Mouse (Mus musculus) spleen, adult 2 months (tissue): ENCODE results near the gene Atg5. TPM values are rescaled to one million over a fixed set of nuclear protein-coding genes. Genes with fewer than 3 reads are reported as not detected.

Experiments used
- DNase-seq, 2 experiments: peaks; one replicate each; pipeline versions ENCODE4 v3.0.0 to v3.0.0-alpha.2; 2012 to 2021; ENCODE audit warnings: low spot score in 2 of 2, low read depth in 1 of 2
- H3K27ac ChIP-seq: fragments of 200-500 bp; 2 replicates; pipeline ENCODE4 v1.5.1; 2012; ENCODE audit warnings: low read length, inconsistent platforms; ENCODE audit not compliant: insufficient read depth
- H3K27me3 ChIP-seq: fragments of 200-500 bp; 2 replicates; pipeline ENCODE4 v1.6.1; 2012; ENCODE audit warnings: mild to moderate bottlenecking, moderate library complexity, low read length, inconsistent platforms; ENCODE audit not compliant: control insufficient read depth, insufficient read depth
- H3K36me3 ChIP-seq: fragments of 200-500 bp; 2 replicates; pipeline ENCODE4 v1.6.1; 2012; ENCODE audit warnings: mild to moderate bottlenecking, low read length, inconsistent platforms; ENCODE audit not compliant: control insufficient read depth, insufficient read depth
- H3K4me1 ChIP-seq: fragments of 200-500 bp; 2 replicates; pipeline ENCODE4 v1.6.1; 2011; ENCODE audit warnings: inconsistent platforms; ENCODE audit not compliant: control insufficient read depth, insufficient read depth, insufficient read length
- H3K4me3 ChIP-seq: fragments of 200-500 bp; 2 replicates; pipeline ENCODE4 v1.5.1; 2011; ENCODE audit warnings: mild to moderate bottlenecking, inconsistent platforms; ENCODE audit not compliant: insufficient read depth, insufficient read length; ENCODE audit errors: extremely low read depth
- CTCF ChIP-seq: fragments of 200-500 bp; IDR thresholded peaks from 2 replicates; pipeline ENCODE4 v1.5.1; 2011; ENCODE audit warnings: mild to moderate bottlenecking, inconsistent platforms; ENCODE audit not compliant: insufficient read depth, insufficient read length, insufficient replicate concordance; ENCODE audit errors: extremely low read depth
- POLR2A ChIP-seq: fragments of 200-500 bp; IDR thresholded peaks from 2 replicates; pipeline ENCODE4 v1.6.1; 2011; ENCODE audit warnings: low read depth, low read length, inconsistent platforms
- WGBS: fragments of 180-500 bp; shearing (Covaris S2); methylation state at CpG from one replicate; pipeline ENCODE4 v1.1.7; 2018; 5-methylcytosine and 5-hydroxymethylcytosine counted together
- polyA plus RNA-seq: library from polyadenylated mRNA; depleted of rRNA; stranded (reverse); fragments of >200 nt; gene quantifications from 2 replicates; pipeline ENCODE4 v1.2.3, GENCODE M21; 2012

The Atg5 gene
- polyA plus RNA-seq, 1 experiment, result 5.0 TPM

DNA sequence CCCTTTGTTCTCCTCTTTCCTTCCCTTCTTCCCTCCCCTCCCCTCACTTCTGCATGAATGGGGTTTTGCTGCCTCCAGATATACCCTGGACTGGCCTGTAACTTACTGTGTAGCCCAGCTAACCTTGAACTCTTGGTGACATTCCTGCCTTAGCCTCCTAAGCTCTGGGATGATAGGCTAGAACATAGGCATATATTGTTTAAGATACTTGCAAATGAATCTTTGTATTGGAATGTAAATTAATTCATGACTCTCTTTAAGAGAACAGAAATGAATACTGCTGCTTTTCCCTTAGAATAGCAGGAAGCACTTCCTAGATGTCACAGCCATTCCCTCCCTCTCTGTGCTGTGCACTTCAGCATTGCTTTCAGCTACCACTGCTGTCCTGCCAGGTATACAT lies 40.1 kb downstream of the Atg5 start:
- TF ChIP-seq CTCF, result no peak
- no peak for DNase-seq

DNA sequence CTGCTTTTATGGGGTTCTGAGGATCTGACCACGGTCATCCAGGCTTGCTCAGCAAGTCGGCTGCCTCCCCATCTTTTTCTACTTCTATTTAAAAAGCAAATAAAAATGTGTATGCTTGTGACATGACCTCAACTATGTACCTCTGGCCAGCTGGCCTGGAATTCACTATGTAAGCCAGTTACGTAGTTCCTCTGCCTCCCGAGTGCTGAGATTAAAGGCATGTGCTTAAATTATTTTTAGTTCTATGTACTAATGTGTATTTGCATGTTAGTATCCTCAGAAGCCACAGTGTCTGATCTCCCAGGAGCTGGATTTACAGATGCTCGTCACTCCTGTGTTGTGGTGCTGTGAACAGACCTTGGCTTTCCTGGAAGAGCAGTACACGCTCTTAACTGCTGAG lies 41.1 kb downstream of the Atg5 start:
- TF ChIP-seq CTCF (no peak), POLR2A (no peak)
- H3K36me3 ChIP-seq, result peaks cover 2% of the 10 kb centered on the region
- H3K4me3 ChIP-seq, result no peak overlapping the region
- DNase-seq, result no peak
- H3K27me3 ChIP-seq, result no peaks in the 10 kb centered on the region
- H3K4me1 ChIP-seq, result no peaks in the 10 kb centered on the region
- WGBS, result 88% methylated on average over 6 of the region's 6 CpGs
- H3K27ac ChIP-seq, result no peak overlapping the region

More for the DNA sequence above, 40.1 kb downstream of the Atg5 start:
- Histone ChIP-seq H3K4me1 (no peaks in the 10 kb centered on the region), H3K27ac (no peak overlapping the region), H3K36me3 (peaks cover 1% of the 10 kb centered on the region; the same call in 1 of the 2 replicates), H3K27me3 (no peaks in the 10 kb centered on the region), H3K4me3 (no peak overlapping the region)

DNA sequence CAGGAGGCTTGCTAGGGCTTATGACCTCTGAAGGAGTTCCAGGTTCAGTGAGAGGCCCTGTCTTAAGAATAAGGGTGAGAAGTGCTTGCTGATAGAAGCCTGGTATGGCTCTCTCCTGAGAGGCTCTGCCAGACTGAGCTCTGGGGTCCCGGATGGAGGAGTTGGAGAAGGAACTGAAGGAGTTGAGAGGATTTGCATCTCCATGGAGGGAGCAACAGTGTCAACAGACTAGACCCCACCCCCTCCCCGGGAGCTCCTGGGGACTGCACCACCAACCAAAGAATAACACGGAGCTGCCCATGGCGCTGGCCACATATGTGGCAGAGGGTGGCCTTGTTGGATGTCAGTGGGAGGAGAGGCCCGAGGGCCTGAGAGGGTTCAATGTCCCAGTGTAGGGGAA lies 47.1 kb downstream of the Atg5 start:
- no peaks in the 10 kb centered on the region for H3K4me1 ChIP-seq

DNA sequence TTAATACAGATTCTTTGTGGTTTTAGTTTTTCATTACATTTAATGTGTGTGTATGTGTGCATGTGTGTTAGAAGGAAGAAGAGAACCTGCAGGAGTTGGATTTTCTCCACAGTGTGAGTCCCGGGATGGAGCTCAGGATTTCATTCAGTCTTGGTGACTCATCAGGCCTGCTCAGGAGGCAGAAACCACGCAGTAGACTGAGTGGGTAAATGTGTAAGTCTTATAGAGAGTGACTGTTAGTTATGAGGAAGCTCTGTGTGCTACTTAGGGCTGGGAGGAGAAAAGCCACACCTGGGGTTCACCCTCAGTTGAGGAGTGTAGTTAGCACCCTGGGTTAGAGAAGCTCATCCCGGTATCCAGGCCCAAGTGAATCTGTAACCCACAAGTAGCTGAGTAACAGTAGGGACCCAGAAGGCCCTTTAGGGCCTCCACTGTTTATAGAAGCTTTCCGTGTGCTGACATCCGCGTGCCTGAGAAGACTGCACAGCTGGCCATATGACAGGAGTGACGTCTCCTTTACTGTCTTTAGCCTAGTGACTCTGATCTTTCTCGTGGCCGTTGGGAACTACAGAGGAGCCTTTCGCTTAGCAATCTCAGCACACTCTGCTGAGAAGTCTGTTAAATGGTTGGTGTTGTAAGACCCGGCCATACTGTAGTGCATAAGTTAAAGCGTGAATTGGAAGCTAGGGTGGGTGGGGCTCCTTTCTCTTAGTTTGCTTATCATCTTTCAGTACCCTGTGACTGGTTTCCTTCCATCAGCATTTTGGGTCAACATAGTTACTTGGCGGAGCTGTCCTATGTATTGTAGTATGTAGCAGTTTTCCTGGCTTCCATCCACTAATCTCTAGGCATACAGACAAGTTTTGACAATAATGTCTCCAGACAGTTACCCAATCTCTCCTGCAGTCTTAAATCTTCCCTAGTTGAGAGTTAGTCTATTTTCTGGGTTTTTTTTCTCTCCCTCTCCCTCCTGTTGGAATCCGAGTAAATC lies 48.4 kb downstream of the Atg5 start:
- Histone ChIP-seq H3K4me3 (no peak overlapping the region), H3K27me3 (no peaks in the 10 kb centered on the region), H3K36me3 (peaks cover 3% of the 10 kb centered on the region), H3K4me1 (no peaks in the 10 kb centered on the region), H3K27ac (no peak overlapping the region)
- TF ChIP-seq CTCF (no peak), POLR2A (no peak)
- 85% methylated on average over 14 of the region's 14 CpGs for WGBS
- DNase-seq, result no peak

More for the DNA sequence above, 47.1 kb downstream of the Atg5 start:
- H3K27me3 ChIP-seq, result no peaks in the 10 kb centered on the region
- no peak overlapping the region for H3K27ac ChIP-seq
- TF ChIP-seq POLR2A (no peak), CTCF (no peak)
- WGBS, result 89% methylated on average over 5 of the region's 5 CpGs
- H3K36me3 ChIP-seq, result peaks cover 3% of the 10 kb centered on the region
- H3K4me3 ChIP-seq, result no peak overlapping the region
- DNase-seq, result no peak

DNA sequence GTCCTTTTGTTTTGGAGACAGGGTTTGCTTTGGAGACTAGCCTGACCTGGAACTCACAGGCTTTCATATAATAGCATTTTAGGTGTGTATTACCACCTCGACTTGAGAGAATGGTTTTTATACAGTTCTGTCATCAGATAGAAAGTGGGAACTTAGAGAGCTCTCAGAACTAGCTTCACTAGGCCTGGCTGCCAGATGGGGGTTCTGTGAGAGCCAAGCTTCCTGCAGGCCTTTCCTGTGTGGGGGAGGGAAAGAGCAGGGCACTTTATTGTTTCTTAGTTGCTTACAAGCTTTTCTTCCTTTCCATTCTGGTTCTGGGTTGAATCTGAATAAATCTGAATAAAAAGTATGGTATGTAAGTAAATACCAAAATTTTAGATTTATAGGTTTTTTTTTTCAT lies 54.0 kb downstream of the Atg5 start:
- no peak overlapping the region for H3K4me3 ChIP-seq
- 0% methylated on average over 1 of the region's 1 CpGs for WGBS
- no peak for TF ChIP-seq CTCF
- TF ChIP-seq POLR2A, result no peak
- H3K4me1 ChIP-seq, result no peaks in the 10 kb centered on the region
- DNase-seq, result no peak
- no peak overlapping the region for H3K27ac ChIP-seq
- H3K36me3 ChIP-seq, result no peaks in the 10 kb centered on the region; the same call in none of the 2 replicates
- no peaks in the 10 kb centered on the region for H3K27me3 ChIP-seq

DNA sequence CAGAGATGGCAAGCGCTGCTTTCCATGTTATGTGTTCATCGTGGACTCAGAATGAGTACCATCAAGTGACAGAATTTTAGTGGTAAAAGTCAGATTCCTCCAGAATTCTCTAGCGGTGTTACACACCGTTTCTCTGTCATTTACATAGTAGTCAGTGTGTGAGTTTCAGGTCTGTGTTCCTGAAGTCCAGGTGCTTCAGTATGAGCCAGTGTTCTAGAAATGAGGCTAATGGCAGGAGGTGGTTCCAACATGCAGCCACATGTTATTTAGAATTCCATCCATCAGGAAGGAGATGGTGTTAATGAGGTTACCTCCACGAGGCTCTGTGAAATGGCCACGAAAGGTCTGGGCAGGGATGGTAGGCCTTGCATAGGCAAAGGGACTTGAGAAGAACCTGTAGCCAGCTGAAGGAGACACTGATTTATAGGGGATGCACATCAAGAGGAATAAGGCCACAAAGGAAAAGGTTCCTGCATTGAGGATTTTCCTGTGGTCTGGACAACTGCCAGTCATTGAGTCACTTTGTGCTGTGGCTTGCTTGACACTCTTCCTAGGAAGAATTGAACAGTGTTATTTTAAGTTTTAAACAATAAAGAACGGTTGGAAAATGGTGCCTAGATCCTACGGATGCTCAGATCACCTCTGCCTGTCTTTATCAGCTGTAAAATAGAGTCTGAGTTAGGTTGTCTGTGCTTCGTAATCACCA lies 55.1 kb downstream of the Atg5 start:
- TF ChIP-seq CTCF (no peak), POLR2A (no peak)
- H3K27me3 ChIP-seq, result no peaks in the 10 kb centered on the region
- no peaks in the 10 kb centered on the region; the same call in 1 of the 2 replicates for H3K36me3 ChIP-seq
- no peak overlapping the region for H3K27ac ChIP-seq
- H3K4me1 ChIP-seq, result no peaks in the 10 kb centered on the region
- 80% methylated on average over 9 of the region's 9 CpGs for WGBS
- H3K4me3 ChIP-seq, result no peak overlapping the region
- no peak for DNase-seq

DNA sequence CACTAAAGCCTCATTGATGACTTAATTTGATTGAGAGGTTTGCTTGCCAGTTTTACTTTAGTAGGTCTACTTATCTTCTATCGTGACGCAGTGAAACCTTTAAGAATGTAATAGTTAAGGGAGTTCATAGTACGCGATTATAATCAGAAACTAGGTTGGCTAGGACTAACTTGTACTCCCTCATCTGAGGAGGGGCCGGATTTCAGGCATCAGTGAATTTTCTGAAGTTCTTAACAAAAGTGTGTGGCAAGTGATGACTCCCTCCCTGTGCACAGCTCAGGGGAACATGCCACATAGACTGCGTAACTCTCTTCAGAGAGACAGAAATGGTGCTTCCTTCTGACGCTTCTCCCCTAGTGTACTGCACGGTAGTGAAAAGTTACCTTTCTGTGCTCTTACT lies 55.7 kb downstream of the Atg5 start:
- WGBS, result 95% methylated on average over 8 of the region's 8 CpGs
- H3K36me3 ChIP-seq, result no peaks in the 10 kb centered on the region; the same call in 1 of the 2 replicates
- H3K4me1 ChIP-seq, result no peaks in the 10 kb centered on the region
- no peak overlapping the region for H3K27ac ChIP-seq
- no peaks in the 10 kb centered on the region for H3K27me3 ChIP-seq
- no peak overlapping the region for H3K4me3 ChIP-seq
- TF ChIP-seq POLR2A, result no peak
- no peak for TF ChIP-seq CTCF
- DNase-seq, result no peak
